Mouse (Mus musculus) liver, embryonic 12.5 days (tissue): ENCODE results near the gene Mrps21. TPM values are rescaled to one million over a fixed set of nuclear protein-coding genes. Genes with fewer than 3 reads are reported as not detected.

Experiments
- ATAC-seq: fragments of 200-750 bp; cut with Nextera tagmentation; 2 replicates; pipeline ENCODE4 v1.8.0; 2017; ENCODE audit warnings: moderate number of reproducible peaks, mild to moderate bottlenecking, moderate library complexity
- H3K27ac ChIP-seq: fragments of 300-500 bp; sonication (generic); 2 replicates; pipeline ENCODE4 v1.5.1; 2016; ENCODE audit warnings: mild to moderate bottlenecking
- H3K27me3 ChIP-seq: fragments of 300-500 bp; sonication (generic); replicated peaks from 2 replicates; pipeline ENCODE4 v1.6.1; 2016; ENCODE audit warnings: mild to moderate bottlenecking, moderate library complexity
- H3K36me3 ChIP-seq: fragments of 300-500 bp; sonication (generic); 2 replicates; pipeline ENCODE4 v1.6.1; 2016; ENCODE audit warnings: mild to moderate bottlenecking, moderate library complexity
- H3K4me1 ChIP-seq: fragments of 300-500 bp; sonication (generic); 2 replicates; pipeline ENCODE4 v1.6.1; 2016
- H3K4me2 ChIP-seq: fragments of 300-500 bp; sonication (generic); 2 replicates; pipeline ENCODE4 v1.6.1; 2016; ENCODE audit warnings: mild to moderate bottlenecking, moderate library complexity
- H3K4me3 ChIP-seq: fragments of 300-500 bp; sonication (generic); 2 replicates; pipeline ENCODE4 v1.5.1; 2016; ENCODE audit warnings: mild to moderate bottlenecking, moderate library complexity
- H3K9ac ChIP-seq: fragments of 300-500 bp; sonication (generic); 2 replicates; pipeline ENCODE4 v1.6.1; 2016; ENCODE audit warnings: mild to moderate bottlenecking, moderate library complexity
- H3K9me3 ChIP-seq: fragments of 300-500 bp; sonication (generic); replicated peaks from 2 replicates; pipeline ENCODE4 v1.6.1; 2016; ENCODE audit warnings: mild to moderate bottlenecking, moderate library complexity
- WGBS: fragments of 180-500 bp; shearing (Covaris S2); methylation state at CpG from one replicate; pipeline ENCODE4 v1.1.7; 2016; ENCODE audit not compliant: insufficient replicate concordance; 5-methylcytosine and 5-hydroxymethylcytosine counted together
- polyA plus RNA-seq: library from polyadenylated mRNA; unstranded; fragments of >200 nt; fragmentation: Nextera tagmentation; extraction: Ambion mirVana; gene quantifications from 2 replicates; pipeline ENCODE4 v1.2.1, GENCODE M21; 2016

Mrps21 gene
- polyA plus RNA-seq, 1 experiment from 2014 or later, result 285 TPM

DNA sequence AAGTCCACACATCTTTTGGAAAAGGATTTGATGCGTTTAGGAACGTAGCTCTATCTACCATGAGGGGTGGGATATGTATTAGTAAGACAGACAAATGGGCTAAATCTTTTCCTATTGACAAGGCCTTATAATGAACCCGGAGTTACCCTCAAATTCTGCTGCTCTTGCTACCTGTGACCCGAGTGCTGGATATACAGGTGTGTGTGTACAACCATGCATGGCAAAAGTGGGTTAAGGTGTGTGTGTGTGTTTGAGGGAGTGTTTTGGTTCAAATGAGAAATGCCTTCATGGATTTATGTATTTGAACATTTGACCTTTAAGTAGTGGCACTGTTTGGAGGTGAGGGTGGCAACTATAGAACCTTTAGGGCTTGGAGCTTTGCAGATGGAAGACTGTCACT is 42.3 kb downstream of the Mrps21 start:
- no peak for ATAC-seq
- no peaks in the 10 kb centered on the region for H3K4me1 ChIP-seq
- peaks cover 68% of the 10 kb centered on the region for H3K36me3 ChIP-seq
- H3K27ac ChIP-seq, result no peak overlapping the region
- H3K9me3 ChIP-seq, result peaks cover 5% of the 10 kb centered on the region; the same call in 1 of the 2 replicates
- H3K27me3 ChIP-seq, result no peaks in the 10 kb centered on the region
- H3K9ac ChIP-seq, result no peak overlapping the region
- no peak overlapping the region for H3K4me2 ChIP-seq
- H3K4me3 ChIP-seq, result no peak overlapping the region
- 92% methylated on average over 4 of the region's 4 CpGs for WGBS

GRCm38 (mm10) chr3:95826275-95826674 is 45.0 kb downstream of the Mrps21 start:
- H3K27me3 ChIP-seq, result no peaks in the 10 kb centered on the region
- no peak overlapping the region for H3K4me3 ChIP-seq
- peaks cover 5% of the 10 kb centered on the region; the same call in 1 of the 2 replicates for H3K9me3 ChIP-seq
- H3K36me3 ChIP-seq, result peaks cover 41% of the 10 kb centered on the region
- WGBS, result 60% methylated on average over 2 of the region's 2 CpGs
- H3K4me1 ChIP-seq, result peaks cover under 1% of the 10 kb centered on the region
- H3K27ac ChIP-seq, result no peak overlapping the region
- no peak overlapping the region for H3K4me2 ChIP-seq
- no peak overlapping the region for H3K9ac ChIP-seq
- ATAC-seq, result no peak

DNA sequence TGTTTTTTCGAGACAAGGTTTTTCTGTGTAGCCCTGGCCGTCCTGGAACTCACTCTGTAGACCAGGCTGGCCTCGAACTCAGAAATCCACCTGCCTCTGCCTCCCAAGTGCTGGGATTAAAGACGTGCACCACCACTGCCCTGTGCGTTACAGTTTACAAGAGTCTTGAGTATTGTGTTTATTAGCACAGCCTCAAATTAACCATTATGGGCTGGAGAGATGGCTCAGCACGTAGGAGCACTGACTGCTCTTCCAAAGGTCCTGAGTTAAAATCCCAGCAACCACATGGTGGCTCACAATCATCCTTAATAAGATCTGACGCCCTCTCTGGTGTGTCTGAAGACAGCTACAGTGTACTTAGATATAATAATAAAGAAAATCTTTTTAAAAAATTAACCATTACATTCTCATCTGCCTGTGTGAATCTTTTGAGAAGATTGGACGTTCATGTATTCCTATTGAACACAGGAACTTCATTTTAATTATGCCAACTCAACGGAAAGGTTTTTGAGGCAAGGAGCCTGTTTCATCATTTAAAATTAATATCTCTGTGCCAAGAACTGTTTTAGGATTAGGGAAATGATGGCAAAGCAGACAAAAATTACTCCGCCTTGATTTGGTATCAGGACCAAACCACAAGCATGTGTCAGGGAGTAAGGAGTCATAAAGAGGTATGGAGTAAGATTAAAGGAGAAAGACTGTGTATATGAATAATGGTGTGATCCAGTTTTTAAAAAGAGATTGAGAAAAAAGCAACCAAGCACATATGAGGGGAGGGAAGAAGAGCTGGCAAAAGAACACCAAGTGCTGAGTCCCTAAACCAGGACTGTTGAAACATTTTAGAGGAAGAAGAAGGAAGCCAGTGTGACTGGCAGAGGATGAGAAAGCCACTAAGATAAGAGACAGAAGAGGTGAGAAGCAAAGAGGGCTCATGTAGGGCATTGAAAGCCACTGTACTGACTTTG is 51.0 kb downstream of the Mrps21 start:
- H3K4me2 ChIP-seq, result peak overlapping the region; percentile 70
- H3K4me1 ChIP-seq, result peaks cover 35% of the 10 kb centered on the region
- WGBS, result 21% methylated on average over 10 of the region's 10 CpGs
- no peaks in the 10 kb centered on the region; the same call in 1 of the 2 replicates for H3K36me3 ChIP-seq
- H3K27ac ChIP-seq, result peak overlapping the region; percentile 94
- H3K9me3 ChIP-seq, result no peaks in the 10 kb centered on the region
- peak overlapping the region; percentile 77 for H3K4me3 ChIP-seq
- peak overlapping the region; percentile 76 for H3K9ac ChIP-seq
- ATAC-seq, result no peak
- H3K27me3 ChIP-seq, result no peaks in the 10 kb centered on the region

DNA sequence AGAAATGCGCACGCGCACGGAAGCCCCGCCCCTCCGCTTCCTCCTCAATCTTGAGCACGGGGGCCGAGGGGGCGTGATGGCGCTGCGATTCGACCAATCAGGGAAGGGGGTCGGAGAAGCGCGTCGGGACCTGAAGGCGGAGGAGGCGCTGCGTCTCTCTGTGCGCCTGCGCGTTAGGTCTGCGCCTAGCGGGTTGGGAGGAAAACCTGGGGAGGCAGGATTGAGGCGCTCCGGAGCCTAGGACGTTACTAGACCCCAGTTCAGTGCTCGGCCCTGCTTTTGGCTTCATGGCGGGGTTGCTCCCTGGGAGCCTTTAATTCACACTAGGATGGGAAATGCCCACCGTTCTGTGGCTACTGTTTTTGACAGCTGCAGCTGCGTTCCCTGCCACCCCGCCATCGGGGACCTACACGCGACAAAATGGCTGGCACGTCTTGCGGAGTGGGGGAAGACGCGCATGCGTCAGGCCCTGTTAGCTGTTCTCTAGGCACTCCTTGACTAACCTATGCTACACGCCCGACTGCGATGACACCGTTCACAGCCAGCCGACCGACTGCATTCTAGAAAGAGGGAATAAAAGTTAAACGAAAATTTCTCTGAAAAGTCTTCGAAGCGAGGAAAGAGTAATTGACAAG is 51.9 kb downstream of the Mrps21 start:
- peak overlapping the region; percentile 70 for H3K4me2 ChIP-seq
- H3K27ac ChIP-seq, result peak overlapping the region; percentile 94
- 1% methylated on average over 49 of the region's 49 CpGs for whole genome bisulfite sequencing
- no peaks in the 10 kb centered on the region for H3K9me3 ChIP-seq
- H3K27me3 ChIP-seq, result no peaks in the 10 kb centered on the region
- H3K4me3 ChIP-seq, result peak overlapping the region; percentile 77
- peaks cover 42% of the 10 kb centered on the region for H3K4me1 ChIP-seq
- peak overlapping the region; percentile 76 for H3K9ac ChIP-seq
- H3K36me3 ChIP-seq, result no peaks in the 10 kb centered on the region; the same call in 1 of the 2 replicates
- ATAC-seq, result peak; percentile 95

DNA sequence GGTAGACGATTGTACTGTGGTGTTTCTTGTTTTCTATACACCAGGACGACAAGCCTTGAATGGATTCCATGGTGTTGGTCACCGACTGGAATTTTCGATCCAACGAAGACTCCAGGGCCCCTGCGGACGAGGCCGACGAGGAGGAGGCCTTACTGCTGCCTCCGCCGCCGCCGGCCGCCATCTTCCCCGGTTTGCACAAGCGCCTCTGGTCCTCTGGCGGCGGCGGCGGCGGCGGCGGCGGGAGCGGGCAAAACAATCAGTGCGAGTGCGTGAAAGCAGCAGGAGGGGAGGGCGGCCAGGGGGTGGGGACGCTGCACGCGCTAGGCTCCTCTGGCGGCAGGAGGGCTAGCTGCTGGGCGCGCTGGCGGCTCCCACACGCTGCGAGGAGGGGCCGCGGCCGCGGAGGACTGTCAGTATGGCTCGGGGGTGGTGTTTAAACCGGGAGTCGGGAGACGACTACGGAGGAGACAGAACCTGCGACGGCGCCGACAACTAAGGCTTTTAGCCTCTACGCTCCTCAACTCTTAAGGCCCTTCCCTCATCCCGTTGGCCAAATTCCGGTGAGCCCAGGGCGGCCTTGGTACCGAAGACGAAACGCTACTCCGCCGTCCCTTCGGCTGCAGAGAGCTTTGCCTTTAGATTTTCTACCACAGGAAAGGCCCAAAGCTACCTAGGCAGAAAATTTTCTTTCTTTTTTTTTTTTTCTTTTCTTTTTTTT is 52.6 kb downstream of the Mrps21 start, which contains the start of gene Rprd2:
TSS of gene Rprd2 (minus strand) at position 293 of the 718 bp plus-strand sequence.
- Histone ChIP-seq H3K27ac (peak within 1 kb of the TSS; percentile 99), H3K9ac (peak within 1 kb of the TSS; percentile 94), H3K4me1 (peaks cover 48% of the 10 kb centered on the region), H3K27me3 (no peaks in the 10 kb centered on the region), H3K36me3 (no peaks in the 10 kb centered on the region; the same call in 1 of the 2 replicates), H3K4me2 (peak within 1 kb of the TSS; percentile 79), H3K4me3 (peak within 1 kb of the TSS; percentile 77), H3K9me3 (no peaks in the 10 kb centered on the region)
- WGBS, result under 1% methylated on average over 60 of the region's 60 CpGs
- peak; percentile 49 for ATAC-seq

DNA sequence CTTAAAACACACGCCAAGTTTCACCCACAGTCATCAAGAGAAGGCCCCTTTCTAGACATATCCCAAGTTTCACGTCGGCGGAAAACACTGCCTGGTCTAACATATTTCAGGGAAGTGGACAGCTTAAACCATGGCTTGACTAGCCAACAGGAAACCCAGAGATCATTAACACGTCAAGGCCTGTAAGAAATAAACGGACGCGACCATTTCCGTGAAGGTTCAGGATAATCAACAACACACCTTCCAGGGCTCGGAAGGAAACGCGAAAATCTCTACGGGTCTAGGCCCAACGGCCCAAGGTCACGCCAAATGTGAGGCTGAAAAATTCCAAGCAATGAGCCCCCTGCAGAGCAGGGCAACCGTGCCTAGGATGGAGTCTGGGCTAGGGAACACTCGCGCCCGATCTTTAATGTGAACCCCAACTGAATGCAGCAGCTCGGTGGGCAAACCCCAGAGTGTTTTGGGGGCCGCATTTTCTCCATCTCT is 53.2 kb downstream of the Mrps21 start:
- Histone ChIP-seq H3K9me3 (no peaks in the 10 kb centered on the region), H3K27ac (peak overlapping the region; percentile 99), H3K27me3 (no peaks in the 10 kb centered on the region), H3K4me2 (peak overlapping the region; percentile 79), H3K36me3 (no peaks in the 10 kb centered on the region; the same call in 1 of the 2 replicates), H3K9ac (peak overlapping the region; percentile 94), H3K4me3 (peak overlapping the region; percentile 77), H3K4me1 (peaks cover 53% of the 10 kb centered on the region)
- no peak for ATAC-seq
- under 1% methylated on average over 21 of the region's 21 CpGs for WGBS

GRCm38 (mm10) chr3:95816681-95817080 is 54.6 kb downstream of the Mrps21 start:
- no peak overlapping the region for H3K27ac ChIP-seq
- H3K4me1 ChIP-seq, result peaks cover 57% of the 10 kb centered on the region
- 0 out of 2 replicates have a peak overlapping the region, but pooled peaks have one; percentile 31 for H3K9ac ChIP-seq
- 71% methylated on average over 3 of the region's 3 CpGs for WGBS
- peaks cover 5% of the 10 kb centered on the region for H3K36me3 ChIP-seq
- H3K4me2 ChIP-seq, result peak overlapping the region; percentile 79
- H3K9me3 ChIP-seq, result no peaks in the 10 kb centered on the region
- no peak for ATAC-seq
- H3K4me3 ChIP-seq, result peak overlapping the region; percentile 77
- no peaks in the 10 kb centered on the region for H3K27me3 ChIP-seq

Other genes starting within 250 kb of the Mrps21 start
- 42.9 and 45.0 TPM in 2 replicates for gene Ensa, start 246.5 kb downstream of the Mrps21 start, polyA plus RNA-seq
- gene Mcl1, start 212.7 kb downstream of the Mrps21 start, polyA plus RNA-seq, result 66.5 and 73.8 TPM in 2 replicates
- 0.30 and 0.35 TPM in 2 replicates for gene Adamtsl4, start 183.6 kb downstream of the Mrps21 start, polyA plus RNA-seq
- gene Ecm1, start 131.9 kb downstream of the Mrps21 start, polyA plus RNA-seq, result 14.1 and 15.2 TPM in 2 replicates
- gene Tars2, start 111.3 kb downstream of the Mrps21 start, polyA plus RNA-seq, result 66.1 and 66.3 TPM in 2 replicates
- 11.8 and 14.1 TPM in 2 replicates for gene Rprd2, start 52.7 kb downstream of the Mrps21 start, polyA plus RNA-seq
- gene Prpf3, start 15.6 kb downstream of the Mrps21 start, polyA plus RNA-seq, result 41.4 and 44.3 TPM in 2 replicates
- 2.4 and 2.8 TPM in 2 replicates for gene Ciart, start 10.7 kb upstream of the Mrps21 start, polyA plus RNA-seq
- 6.7 and 8.2 TPM in 2 replicates for gene BC028528, start 20.5 kb upstream of the Mrps21 start, polyA plus RNA-seq
- 16.5 and 19.0 TPM in 2 replicates for gene Aph1a, start 22.4 kb upstream of the Mrps21 start, polyA plus RNA-seq
- gene Car14, start 33.2 kb upstream of the Mrps21 start, polyA plus RNA-seq, result 10.3 and 10.6 TPM in 2 replicates
- 185 and 198 TPM in 2 replicates for gene Anp32e, start 57.7 kb upstream of the Mrps21 start, polyA plus RNA-seq
- gene Plekho1, start 124.5 kb upstream of the Mrps21 start, polyA plus RNA-seq, result 9.4 and 10.4 TPM in 2 replicates
- 17.6 and 18.6 TPM in 2 replicates for gene Vps45, start 186.9 kb upstream of the Mrps21 start, polyA plus RNA-seq
- gene Otud7b, start 233.0 kb upstream of the Mrps21 start, polyA plus RNA-seq, result 10.8 and 12.7 TPM in 2 replicates